Comparison of ENCODE assay signal across 15 mouse cellular contexts in genomic region chr16:46036261-46036660, GRCm38 (mm10).
"Had no signal": no experiment of that assay in that cellular context is flagged by ENCODE, and none has a peak within 500 bp of the region (broad histone marks: within the 10 kb centered on the region; RNA-seq: fewer than 3 reads in every experiment).

No protein-coding gene starts in this region.

- H3K9ac ChIP-seq: kidney, embryonic 15.5 days; limb, embryonic 13.5 days; liver, embryonic 14.5 days; neural tube, embryonic 13.5 days; stomach, embryonic 15.5 days had no signal

- DNase-seq: kidney, adult 2 months; kidney, postnatal 14 days; layer of hippocampus, postnatal 36 days; left cerebral cortex, postnatal 4 days; lung, adult 18-20 months; lung, postnatal 36 days; retina, postnatal 1 day; right cerebral cortex, postnatal 4 days; spleen, adult 18-20 months; thymus, postnatal 4 days had no signal

- H3K27me3 ChIP-seq: kidney, embryonic 15.5 days; limb, embryonic 13.5 days; neural tube, embryonic 13.5 days; stomach, embryonic 15.5 days had no signal

- H3K36me3 ChIP-seq: kidney, embryonic 15.5 days; limb, embryonic 13.5 days; neural tube, embryonic 13.5 days; stomach, embryonic 15.5 days had no signal

- H3K27ac ChIP-seq: kidney, embryonic 15.5 days; limb, embryonic 13.5 days; liver, embryonic 14.5 days; neural tube, embryonic 13.5 days; stomach, embryonic 15.5 days had no signal

- H3K4me1 ChIP-seq: kidney, embryonic 15.5 days; limb, embryonic 13.5 days; neural tube, embryonic 13.5 days; stomach, embryonic 15.5 days had no signal

- H3K4me2 ChIP-seq: kidney, embryonic 15.5 days; limb, embryonic 13.5 days; neural tube, embryonic 13.5 days; stomach, embryonic 15.5 days had no signal

- H3K9me3 ChIP-seq: kidney, embryonic 15.5 days; limb, embryonic 13.5 days; neural tube, embryonic 13.5 days; stomach, embryonic 15.5 days had no signal

- H3K4me3 ChIP-seq: kidney, embryonic 15.5 days; limb, embryonic 13.5 days; neural tube, embryonic 13.5 days; stomach, embryonic 15.5 days had no signal
